Mouse (Mus musculus) liver, adult 2 months (tissue): ENCODE measurements at regions not wholly inside any gene's neighbourhood (a gene's known extent, or its start where the extent isn't known, plus 50 kb on each side); places are given as distances from the start of the nearest gene placed in this dataset.

Experiments used
- DNase-seq: peaks from one replicate; pipeline ENCODE4 v3.0.0-alpha.2; 2011; ENCODE audit warnings: low read depth, low spot score; ENCODE audit errors: extremely low read depth
- H3K27ac ChIP-seq: fragments of 200-500 bp; replicated peaks from 2 replicates; pipeline ENCODE4 v1.5.1; 2012; ENCODE audit warnings: low read depth, mild to moderate bottlenecking, control low read depth, inconsistent platforms, low read length; ENCODE audit not compliant: insufficient read depth
- H3K27me3 ChIP-seq: fragments of 200-500 bp; 2 replicates; pipeline ENCODE4 v1.6.1; 2012; ENCODE audit warnings: mild to moderate bottlenecking, moderate library complexity, low read length, inconsistent platforms; ENCODE audit not compliant: control insufficient read depth, insufficient read depth
- H3K36me3 ChIP-seq: fragments of 200-500 bp; 2 replicates; pipeline ENCODE4 v1.6.1; 2012; ENCODE audit warnings: low read length, inconsistent platforms; ENCODE audit not compliant: control insufficient read depth, insufficient read depth
- H3K4me1 ChIP-seq: fragments of 200-500 bp; 2 replicates; pipeline ENCODE4 v1.6.1; 2011; ENCODE audit warnings: low read length; ENCODE audit not compliant: control insufficient read depth, insufficient read depth
- H3K4me3 ChIP-seq: fragments of 200-500 bp; 2 replicates; pipeline ENCODE4 v1.5.1; 2011; ENCODE audit warnings: low read depth, mild to moderate bottlenecking, control low read depth, low read length, moderate library complexity; ENCODE audit not compliant: insufficient read depth
- H3K79me2 ChIP-seq: fragments of 200-500 bp; 2 replicates; pipeline ENCODE4 v1.6.1; 2012; ENCODE audit warnings: inconsistent platforms, mild to moderate bottlenecking, low read length, moderate library complexity; ENCODE audit not compliant: control insufficient read depth, insufficient read depth
- H3K9ac ChIP-seq: fragments of 200-500 bp; 2 replicates; pipeline ENCODE4 v1.6.1; 2012; ENCODE audit warnings: low read depth, mild to moderate bottlenecking, control low read depth, inconsistent platforms, low read length
- CTCF ChIP-seq: fragments of 200-500 bp; IDR thresholded peaks from 2 replicates; pipeline ENCODE4 v1.5.1; 2011; ENCODE audit warnings: low read depth, low read length, control low read depth
- POLR2A ChIP-seq: fragments of 200-500 bp; IDR thresholded peaks from 2 replicates; pipeline ENCODE4 v1.6.1; 2011; ENCODE audit warnings: low read length, control low read depth; ENCODE audit not compliant: insufficient read depth; ENCODE audit errors: extremely low read depth
- WGBS: fragments of 180-500 bp; shearing (Covaris S2); methylation state at CpG from one replicate; pipeline ENCODE4 v1.1.7; 2018; 5-methylcytosine and 5-hydroxymethylcytosine counted together

DNA sequence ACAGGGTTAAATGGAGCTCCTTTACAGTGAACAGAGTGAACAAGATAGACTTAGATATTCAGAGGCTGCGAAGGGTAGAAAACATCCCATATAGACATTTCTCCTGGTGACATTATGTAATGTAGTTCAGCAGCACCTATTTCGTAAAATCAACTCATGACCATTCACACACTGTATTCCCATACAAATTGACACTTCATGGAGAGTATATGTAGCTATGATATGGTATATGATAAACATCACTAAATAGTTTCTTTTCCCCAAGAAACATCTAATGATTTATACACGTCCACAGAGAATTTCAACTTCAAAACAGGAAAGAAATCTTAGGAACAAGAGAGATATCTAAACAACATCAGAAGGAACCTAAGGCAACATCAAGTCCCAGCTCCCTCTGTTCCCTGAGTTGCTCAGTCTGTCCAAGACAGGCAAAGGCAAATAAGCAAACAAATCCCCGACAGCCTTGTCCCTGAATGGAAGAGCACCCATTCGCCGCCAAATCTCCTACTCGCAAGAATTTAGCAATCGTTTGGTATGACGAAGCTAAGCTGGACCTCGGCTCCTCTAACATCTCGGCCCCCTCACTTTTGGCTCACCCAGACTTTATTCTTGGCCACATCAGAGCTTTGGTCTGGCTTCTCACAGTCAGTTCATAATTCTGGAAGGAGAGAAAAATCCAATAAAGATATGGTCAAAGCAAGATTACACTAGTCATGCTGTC lies 148.0 kb downstream of the Cox18 start:
- no peaks in the 10 kb centered on the region for H3K27me3 ChIP-seq
- no peak for DNase-seq
- no peaks in the 10 kb centered on the region for H3K4me1 ChIP-seq
- WGBS: 82% methylated on average over 11 of the region's 11 CpGs
- TF ChIP-seq POLR2A (no peak), CTCF (no peak)
- H3K36me3 ChIP-seq: no peaks in the 10 kb centered on the region
- no peak overlapping the region for H3K27ac ChIP-seq
- no peak overlapping the region for H3K9ac ChIP-seq
- H3K4me3 ChIP-seq: no peak overlapping the region
- H3K79me2 ChIP-seq: no peaks in the 10 kb centered on the region

- no peak for TF ChIP-seq POLR2A
- 98% methylated on average over 2 of the region's 2 CpGs for WGBS
- Histone ChIP-seq H3K4me3 (no peak overlapping the region), H3K9ac (no peak overlapping the region), H3K27ac (no peak overlapping the region), H3K4me1 (no peaks in the 10 kb centered on the region), H3K27me3 (no peaks in the 10 kb centered on the region), H3K79me2 (no peaks in the 10 kb centered on the region), H3K36me3 (no peaks in the 10 kb centered on the region)
- DNase-seq: no peak
Observed at GRCm38 (mm10) chr5:90071806-90072205, 152.0 kb downstream of the Cox18 start.

DNA sequence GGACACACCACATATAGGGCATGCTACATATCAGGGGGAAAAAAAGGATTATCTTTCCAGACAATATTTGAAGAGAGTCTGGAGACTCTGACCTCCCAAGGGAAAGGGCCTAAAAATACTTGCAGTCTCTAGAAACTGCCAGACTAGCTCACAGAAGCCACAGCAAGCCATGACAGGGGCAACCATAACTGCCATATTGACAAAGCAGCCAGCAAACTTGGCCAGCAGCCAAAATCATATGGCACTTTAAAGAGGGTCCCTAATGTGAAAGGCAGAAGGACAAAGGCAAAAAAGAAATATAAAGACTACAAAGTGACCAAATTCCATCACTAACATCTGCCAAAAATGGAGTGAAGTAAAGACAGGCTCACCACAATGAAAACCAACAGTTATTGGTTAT lies 155.2 kb downstream of the Cox18 start:
- no peak for TF ChIP-seq POLR2A
- TF ChIP-seq CTCF: no peak
- no peak for DNase-seq
- H3K36me3 ChIP-seq: no peaks in the 10 kb centered on the region
- no peaks in the 10 kb centered on the region for H3K79me2 ChIP-seq
- H3K4me1 ChIP-seq: no peaks in the 10 kb centered on the region
- H3K27me3 ChIP-seq: no peaks in the 10 kb centered on the region
- no peak overlapping the region for H3K9ac ChIP-seq
- no peak overlapping the region for H3K27ac ChIP-seq
- no peak overlapping the region for H3K4me3 ChIP-seq

- Histone ChIP-seq H3K79me2 (no peaks in the 10 kb centered on the region), H3K9ac (no peak overlapping the region), H3K4me1 (no peaks in the 10 kb centered on the region), H3K4me3 (no peak overlapping the region), H3K36me3 (no peaks in the 10 kb centered on the region), H3K27ac (no peak overlapping the region), H3K27me3 (no peaks in the 10 kb centered on the region)
- WGBS: 75% methylated on average over 7 of the region's 7 CpGs
- DNase-seq: no peak
- TF ChIP-seq POLR2A (no peak), CTCF (no peak)
Observed at GRCm38 (mm10) chr5:90067817-90068216, 156.0 kb downstream of the Cox18 start.

- TF ChIP-seq POLR2A (no peak), CTCF (no peak)
- no peak overlapping the region for H3K27ac ChIP-seq
- no peaks in the 10 kb centered on the region for H3K4me1 ChIP-seq
- WGBS: 73% methylated on average over 6 of the region's 6 CpGs
- no peaks in the 10 kb centered on the region for H3K36me3 ChIP-seq
- H3K4me3 ChIP-seq: no peak overlapping the region
- DNase-seq: no peak
- H3K79me2 ChIP-seq: no peaks in the 10 kb centered on the region
- no peak overlapping the region for H3K9ac ChIP-seq
- no peaks in the 10 kb centered on the region for H3K27me3 ChIP-seq
Observed at GRCm38 (mm10) chr5:90065884-90066615, 157.8 kb downstream of the Cox18 start.

GRCm38 (mm10) chr5:90055686-90056085 lies 168.1 kb downstream of the Cox18 start:
- Histone ChIP-seq H3K4me1 (no peaks in the 10 kb centered on the region), H3K36me3 (no peaks in the 10 kb centered on the region), H3K27me3 (no peaks in the 10 kb centered on the region), H3K79me2 (no peaks in the 10 kb centered on the region), H3K27ac (no peak overlapping the region), H3K4me3 (no peak overlapping the region), H3K9ac (no peak overlapping the region)
- TF ChIP-seq POLR2A: no peak
- peak; percentile 76 for TF ChIP-seq CTCF
- 70% methylated on average over 2 of the region's 2 CpGs for whole genome bisulfite sequencing
- peak; percentile 26 for DNase-seq
